Mouse (Mus musculus) limb, embryonic 10.5 days (tissue): ENCODE measurements around the gene Unc5a. TPM values are rescaled to one million over a fixed set of nuclear protein-coding genes. Genes with fewer than 3 reads are reported as not detected.

Source experiments
- DNase-seq: peaks from one replicate; pipeline ENCODE4 v3.0.0-alpha.2; 2017; ENCODE audit warnings: low spot score
- H3K27ac ChIP-seq: fragments of 300-500 bp; sonication (generic); 2 replicates; pipeline ENCODE4 v1.5.1; 2016; ENCODE audit warnings: mild to moderate bottlenecking
- H3K27me3 ChIP-seq: fragments of 300-500 bp; sonication (generic); 2 replicates; pipeline ENCODE4 v1.6.1; 2016; ENCODE audit warnings: low read depth, mild to moderate bottlenecking; ENCODE audit not compliant: poor library complexity, severe bottlenecking
- H3K36me3 ChIP-seq: fragments of 300-500 bp; sonication (generic); 2 replicates; pipeline ENCODE4 v1.6.1; 2016; ENCODE audit warnings: mild to moderate bottlenecking, moderate library complexity
- H3K4me1 ChIP-seq: fragments of 300-500 bp; sonication (generic); 2 replicates; pipeline ENCODE4 v1.6.1; 2016
- H3K4me3 ChIP-seq: fragments of 300-500 bp; sonication (generic); 2 replicates; pipeline ENCODE4 v1.5.1; 2016; ENCODE audit warnings: mild to moderate bottlenecking, moderate library complexity
- H3K9me3 ChIP-seq: fragments of 300-500 bp; sonication (generic); replicated peaks from 2 replicates; pipeline ENCODE4 v1.6.1; 2016; ENCODE audit warnings: mild to moderate bottlenecking
- WGBS: fragments of 180-500 bp; shearing (Covaris S2); methylation state at CpG from one replicate; pipeline ENCODE4 v1.1.7; 2016; 5-methylcytosine and 5-hydroxymethylcytosine counted together
- polyA plus RNA-seq: library from polyadenylated mRNA; unstranded; fragments of >200 nt; fragmentation: Nextera tagmentation; extraction: Ambion mirVana; gene quantifications from 2 replicates; pipeline ENCODE4 v1.2.1, GENCODE M21; 2016

Gene Unc5a
- polyA plus RNA-seq, 1 experiment from 2014 or later, result 1.3 TPM

DNA sequence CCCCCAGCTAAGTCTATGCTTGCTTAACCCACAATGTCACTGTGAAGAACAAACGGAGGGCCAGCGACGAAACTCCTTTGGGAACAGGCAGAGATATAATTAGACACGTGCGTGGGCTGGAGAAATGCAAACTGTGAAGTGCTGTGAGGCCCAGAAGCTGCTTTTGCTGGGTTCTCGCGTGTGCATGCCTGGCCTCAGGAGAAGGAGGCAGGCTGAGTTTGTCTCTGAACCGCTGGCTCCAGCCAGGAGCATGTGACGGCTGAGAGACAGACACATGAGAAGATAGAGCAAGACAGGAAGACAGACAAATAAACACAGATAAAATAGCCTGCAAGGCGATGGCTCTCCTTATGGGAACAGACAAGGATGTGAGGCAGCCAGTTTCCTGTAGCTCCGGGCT, 11.3 kb upstream of the Unc5a start:
- WGBS, result 69% methylated on average over 11 of the region's 11 CpGs
- Histone ChIP-seq H3K27me3 (peaks cover 27% of the 10 kb centered on the region), H3K4me3 (no peak overlapping the region), H3K27ac (no peak overlapping the region), H3K4me1 (no peaks in the 10 kb centered on the region), H3K36me3 (no peaks in the 10 kb centered on the region), H3K9me3 (no peaks in the 10 kb centered on the region)
- DNase-seq, result no peak

DNA sequence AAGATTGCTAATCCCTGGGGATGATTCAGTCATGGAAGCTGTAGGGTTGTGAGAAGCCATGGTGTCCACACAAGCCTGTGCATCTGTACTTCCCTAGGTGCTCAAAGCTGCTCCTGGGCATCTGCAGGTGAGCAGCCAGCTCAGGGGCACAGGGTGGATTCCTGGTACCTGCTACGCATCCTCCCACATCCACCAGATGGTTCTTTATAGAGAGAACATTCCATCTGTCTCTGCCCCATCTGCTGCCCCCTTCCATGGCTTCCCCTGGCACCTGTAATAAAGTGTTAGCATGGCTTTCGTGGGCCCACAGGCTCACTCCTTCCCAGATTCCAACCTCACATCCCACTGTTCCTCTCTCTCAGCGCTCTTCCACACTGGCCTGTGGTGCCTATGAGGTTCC, 10.7 kb upstream of the Unc5a start:
- H3K27ac ChIP-seq, result no peak overlapping the region
- peaks cover 30% of the 10 kb centered on the region for H3K27me3 ChIP-seq
- H3K36me3 ChIP-seq, result no peaks in the 10 kb centered on the region
- H3K4me1 ChIP-seq, result no peaks in the 10 kb centered on the region
- WGBS, result 82% methylated on average over 3 of the region's 3 CpGs
- DNase-seq, result no peak
- no peak overlapping the region for H3K4me3 ChIP-seq
- no peaks in the 10 kb centered on the region for H3K9me3 ChIP-seq

DNA sequence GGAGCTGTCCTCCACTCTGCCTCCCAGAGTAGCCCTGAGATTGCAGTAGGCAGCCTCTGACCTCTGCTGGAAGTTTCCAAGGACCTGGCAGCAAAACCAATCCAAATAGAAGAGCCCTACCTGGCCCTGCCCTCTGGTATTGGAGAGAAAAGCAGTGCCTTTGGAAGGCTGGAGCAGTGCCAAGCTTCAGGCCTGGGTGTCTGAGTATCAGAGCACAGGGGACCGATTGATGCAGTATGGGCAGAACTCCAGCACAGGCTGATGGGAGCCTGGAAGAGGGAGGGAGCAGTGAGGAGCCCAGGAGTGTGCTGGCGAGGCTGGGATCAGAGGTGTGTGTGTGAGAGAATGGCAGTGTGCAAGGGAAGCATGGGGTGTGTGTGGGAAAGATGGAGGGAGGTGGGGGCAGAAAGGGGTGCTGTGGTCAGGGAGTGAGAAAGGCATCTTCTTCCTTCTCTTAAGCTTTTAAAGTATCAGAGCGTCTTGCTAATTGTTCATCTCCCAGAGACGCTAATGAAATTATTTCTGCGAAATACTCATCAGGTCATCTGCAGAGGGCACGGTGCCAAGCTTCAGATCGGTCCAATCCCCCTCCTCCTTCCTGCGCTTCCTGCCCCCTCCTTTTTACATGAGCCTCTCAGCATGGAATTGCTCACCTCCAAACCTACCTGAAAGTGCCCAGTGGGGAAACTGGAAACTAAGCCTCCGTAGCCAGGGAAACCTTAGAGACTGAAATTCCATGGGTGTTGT, 4.6 kb upstream of the Unc5a start:
- no peak for DNase-seq
- no peak overlapping the region for H3K27ac ChIP-seq
- WGBS, result 50% methylated on average over 9 of the region's 9 CpGs

DNA sequence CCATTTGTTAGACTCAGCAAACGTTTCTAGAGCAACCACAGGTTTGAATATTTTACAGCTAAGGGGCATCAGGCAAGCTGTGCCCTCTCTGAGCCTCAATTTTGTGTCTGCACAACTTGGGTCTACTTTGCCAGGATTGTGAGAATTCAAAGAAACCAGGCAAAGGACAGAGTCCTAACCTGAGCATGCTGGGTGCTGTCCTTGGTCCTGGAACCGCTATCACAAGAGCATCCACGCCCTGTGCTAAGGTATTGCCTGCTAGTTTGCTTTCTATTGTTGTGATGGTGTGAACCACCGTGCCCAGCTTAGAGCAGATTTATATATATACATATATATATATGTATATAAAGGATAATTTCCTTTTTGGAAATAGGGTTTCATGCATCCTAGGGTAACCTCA, 3.9 kb upstream of the Unc5a start:
- WGBS, result 9% methylated on average over 4 of the region's 4 CpGs
- peaks cover 21% of the 10 kb centered on the region for H3K4me1 ChIP-seq

More for the DNA sequence above, 4.6 kb upstream of the Unc5a start:
- peaks cover 79% of the 10 kb centered on the region for H3K27me3 ChIP-seq
- no peaks in the 10 kb centered on the region for H3K36me3 ChIP-seq
- peaks cover 13% of the 10 kb centered on the region for H3K4me1 ChIP-seq
- H3K9me3 ChIP-seq, result no peaks in the 10 kb centered on the region
- H3K4me3 ChIP-seq, result no peak overlapping the region

DNA sequence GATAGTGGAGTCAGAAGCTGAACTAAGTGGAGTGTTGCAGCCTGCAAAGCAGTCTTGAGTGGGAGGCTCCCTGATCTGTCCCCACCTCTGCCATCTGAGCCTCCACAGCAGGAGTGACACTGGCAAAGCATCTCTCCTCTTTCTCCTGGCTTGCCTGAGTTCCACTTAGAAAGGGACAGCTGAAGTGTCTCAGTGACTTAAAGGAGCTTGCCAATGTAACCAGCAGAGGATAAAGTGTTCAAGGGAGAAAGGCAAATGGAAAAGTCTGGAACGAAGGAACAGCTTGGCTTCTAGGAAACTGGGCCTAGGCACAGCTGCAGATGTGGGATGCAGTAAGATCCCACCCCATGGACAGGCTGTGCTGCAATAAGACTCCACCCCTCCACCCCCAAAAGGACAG, 2.8 kb upstream of the Unc5a start:
- no peak overlapping the region for H3K27ac ChIP-seq
- WGBS, result 79% methylated on average over 1 of the region's 1 CpGs
- no peaks in the 10 kb centered on the region for H3K36me3 ChIP-seq
- no peak overlapping the region for H3K4me3 ChIP-seq
- H3K9me3 ChIP-seq, result no peaks in the 10 kb centered on the region
- no peak for DNase-seq
- peaks cover 85% of the 10 kb centered on the region for H3K27me3 ChIP-seq
- peaks cover 26% of the 10 kb centered on the region for H3K4me1 ChIP-seq

More for the DNA sequence above, 3.9 kb upstream of the Unc5a start:
- no peaks in the 10 kb centered on the region for H3K9me3 ChIP-seq
- H3K27ac ChIP-seq, result no peak overlapping the region
- H3K27me3 ChIP-seq, result peaks cover 80% of the 10 kb centered on the region
- H3K36me3 ChIP-seq, result no peaks in the 10 kb centered on the region
- H3K4me3 ChIP-seq, result no peak overlapping the region
- DNase-seq, result peak; percentile 80

DNA sequence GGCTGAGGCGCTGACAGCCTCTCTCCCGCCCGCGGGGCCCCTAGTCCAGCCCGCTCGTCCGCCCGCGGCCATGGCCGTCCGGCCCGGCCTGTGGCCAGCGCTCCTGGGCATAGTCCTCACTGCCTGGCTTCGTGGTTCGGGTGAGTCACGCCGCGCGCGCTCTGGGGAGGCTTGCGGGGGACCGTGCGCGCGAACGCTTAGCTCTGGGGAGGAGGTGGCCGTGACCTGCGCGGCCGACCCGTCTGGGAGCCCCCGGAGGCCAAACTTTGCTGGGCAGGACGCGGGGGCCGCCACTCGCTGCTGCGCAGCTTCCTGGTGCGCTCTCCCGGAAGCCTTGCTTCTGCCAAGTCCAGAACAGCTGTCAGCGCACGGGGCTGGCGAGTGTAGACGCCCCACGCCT, 381 bp downstream of the Unc5a start:
- Histone ChIP-seq H3K27me3 (peaks cover 99% of the 10 kb centered on the region), H3K36me3 (no peaks in the 10 kb centered on the region), H3K9me3 (no peaks in the 10 kb centered on the region), H3K27ac (peak overlapping the region; percentile 59), H3K4me3 (peak overlapping the region; percentile 71), H3K4me1 (peaks cover 26% of the 10 kb centered on the region)
- 2% methylated on average over 44 of the region's 44 CpGs for WGBS
- peak; percentile 73 for DNase-seq

DNA sequence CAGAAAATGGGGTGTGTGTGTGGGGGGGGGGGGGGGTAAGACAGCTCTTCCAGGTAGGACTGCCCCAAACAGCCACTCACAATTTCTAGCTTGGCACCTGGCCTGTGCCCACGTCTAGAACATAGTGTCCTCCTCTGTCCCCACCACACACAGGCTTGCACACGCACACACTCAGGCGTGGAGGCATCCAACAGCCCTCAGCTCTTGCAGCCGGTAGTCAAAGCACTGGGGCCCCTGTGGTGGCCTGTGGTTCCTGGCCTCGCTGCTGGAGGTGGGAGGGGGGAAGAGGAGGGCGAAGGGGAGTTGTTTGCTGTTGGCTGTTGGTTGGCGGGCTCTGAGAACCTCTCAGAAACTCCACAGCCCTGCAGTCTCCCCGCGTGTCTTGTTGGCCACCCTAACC, 920 bp downstream of the Unc5a start:
- Histone ChIP-seq H3K27ac (no peak overlapping the region), H3K4me3 (peak overlapping the region; percentile 71), H3K36me3 (no peaks in the 10 kb centered on the region), H3K27me3 (peaks cover 99% of the 10 kb centered on the region), H3K4me1 (peaks cover 26% of the 10 kb centered on the region), H3K9me3 (no peaks in the 10 kb centered on the region)
- no peak for DNase-seq
- 2% methylated on average over 9 of the region's 9 CpGs for WGBS

DNA sequence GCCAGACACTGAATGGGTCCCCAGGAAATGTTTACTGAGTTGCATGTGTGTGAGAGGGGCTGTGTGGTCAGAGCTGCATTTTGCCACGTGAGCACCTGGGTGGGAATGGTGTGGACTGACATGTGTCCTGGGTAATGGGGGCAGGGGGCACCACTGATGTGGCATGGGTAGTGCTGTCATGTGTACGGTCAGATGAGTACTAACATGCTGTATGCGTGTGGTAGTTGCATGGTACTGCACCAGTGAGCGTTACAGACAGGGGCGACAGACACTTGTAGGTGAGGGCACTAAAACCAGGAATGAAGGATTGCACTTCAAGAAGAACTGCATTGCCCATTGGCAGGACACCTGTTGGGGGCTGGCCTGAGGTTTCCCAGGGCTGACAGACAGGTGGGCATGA, 2.0 kb downstream of the Unc5a start:
- 57% methylated on average over 5 of the region's 5 CpGs for WGBS
- no peak overlapping the region for H3K4me3 ChIP-seq
- peaks cover 35% of the 10 kb centered on the region for H3K4me1 ChIP-seq
- no peaks in the 10 kb centered on the region for H3K36me3 ChIP-seq
- H3K27ac ChIP-seq, result no peak overlapping the region
- no peaks in the 10 kb centered on the region for H3K9me3 ChIP-seq
- no peak for DNase-seq
- peaks cover 100% of the 10 kb centered on the region for H3K27me3 ChIP-seq

DNA sequence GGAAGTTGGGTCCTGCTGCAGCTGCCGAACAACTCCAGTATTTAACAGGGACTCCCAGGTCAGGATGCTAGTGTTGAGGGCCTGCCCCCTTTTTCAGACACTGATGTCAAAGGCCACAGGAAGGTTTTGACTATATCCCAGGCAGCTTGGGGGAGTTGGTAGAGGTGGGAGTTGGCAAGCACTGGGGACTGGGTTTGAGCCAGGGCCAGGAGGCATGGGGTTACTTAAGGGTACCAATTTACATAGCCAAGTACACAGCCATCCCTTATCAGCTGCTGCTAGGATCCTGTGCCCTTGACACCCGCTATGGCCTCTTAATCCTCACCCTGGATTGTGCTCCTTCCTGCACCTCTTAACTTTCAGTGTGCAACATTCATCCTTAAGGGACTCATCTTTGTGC, 5.5 kb downstream of the Unc5a start:
- Histone ChIP-seq H3K9me3 (no peaks in the 10 kb centered on the region), H3K36me3 (no peaks in the 10 kb centered on the region), H3K27ac (no peak overlapping the region), H3K27me3 (peaks cover 97% of the 10 kb centered on the region), H3K4me3 (no peak overlapping the region), H3K4me1 (peaks cover 43% of the 10 kb centered on the region)
- 58% methylated on average over 2 of the region's 2 CpGs for WGBS
- no peak for DNase-seq

DNA sequence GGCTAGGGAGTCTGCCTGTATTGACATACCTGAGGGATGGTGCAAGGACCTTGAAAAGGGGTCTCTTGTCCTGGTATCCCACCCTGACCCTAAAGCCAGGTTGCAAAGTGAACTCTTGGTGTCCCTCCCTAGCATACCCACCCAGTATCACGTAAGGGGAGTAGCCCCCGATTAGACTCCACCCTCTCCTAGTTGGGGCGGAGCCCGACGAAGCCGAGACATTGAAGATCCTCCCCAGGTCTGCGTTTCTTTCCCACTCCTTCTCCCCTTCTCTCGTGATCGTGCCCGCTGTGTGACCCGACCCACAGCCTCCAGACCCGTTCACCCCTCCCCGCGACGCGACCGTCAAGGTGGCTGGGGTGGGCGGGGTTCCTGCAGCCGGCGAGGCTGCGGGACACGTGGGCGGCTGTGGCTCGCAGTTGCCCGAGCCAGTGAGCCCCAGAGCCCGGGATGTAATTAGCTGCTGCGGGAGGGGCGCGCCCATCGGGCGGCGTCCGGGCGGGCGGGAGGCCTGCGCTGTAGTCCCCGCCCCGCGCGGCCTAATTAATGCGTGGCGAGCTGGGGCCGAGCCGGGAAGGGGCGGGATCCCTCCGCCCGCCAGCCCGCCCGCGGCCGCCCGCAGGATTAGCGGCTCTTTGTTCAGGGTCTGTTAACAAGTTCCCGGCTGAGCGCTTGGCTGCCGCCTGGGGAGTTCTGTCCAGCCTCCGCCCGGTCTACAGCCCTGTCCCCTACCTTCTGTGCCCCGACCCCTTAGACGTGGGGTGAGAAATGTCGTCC, 6.7 kb downstream of the Unc5a start:
- peak overlapping the region; percentile 86 for H3K27ac ChIP-seq

DNA sequence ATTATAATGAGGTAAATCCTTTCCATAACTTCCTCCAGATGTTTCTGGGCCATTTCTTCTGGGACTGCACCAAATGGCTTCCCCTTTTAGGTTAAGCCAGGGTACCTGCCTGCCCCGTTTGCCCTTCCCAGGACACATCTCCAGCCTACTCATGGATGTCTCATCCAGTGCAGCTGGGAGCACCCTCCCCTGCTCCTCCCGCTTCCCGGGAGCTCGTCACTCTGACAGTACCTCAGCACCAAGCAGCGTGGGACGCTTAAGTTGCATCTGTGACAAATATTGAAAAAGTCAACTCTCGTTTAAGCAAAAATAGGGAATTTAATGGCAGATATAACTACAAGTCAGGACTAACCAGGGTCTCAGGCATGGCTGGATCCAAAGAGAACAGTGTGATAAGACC, 8.1 kb downstream of the Unc5a start:
- Histone ChIP-seq H3K36me3 (no peaks in the 10 kb centered on the region), H3K27me3 (peaks cover 79% of the 10 kb centered on the region), H3K9me3 (no peaks in the 10 kb centered on the region), H3K4me1 (peaks cover 36% of the 10 kb centered on the region), H3K27ac (no peak overlapping the region), H3K4me3 (no peak overlapping the region)
- 56% methylated on average over 7 of the region's 7 CpGs for WGBS
- no peak for DNase-seq

More for the DNA sequence above, 6.7 kb downstream of the Unc5a start:
- H3K4me3 ChIP-seq, result peak overlapping the region; percentile 67
- no peaks in the 10 kb centered on the region for H3K9me3 ChIP-seq
- DNase-seq, result peak; percentile 77
- WGBS, result under 1% methylated on average over 60 of the region's 61 CpGs
- peaks cover 89% of the 10 kb centered on the region for H3K27me3 ChIP-seq
- H3K36me3 ChIP-seq, result no peaks in the 10 kb centered on the region
- peaks cover 36% of the 10 kb centered on the region for H3K4me1 ChIP-seq

DNA sequence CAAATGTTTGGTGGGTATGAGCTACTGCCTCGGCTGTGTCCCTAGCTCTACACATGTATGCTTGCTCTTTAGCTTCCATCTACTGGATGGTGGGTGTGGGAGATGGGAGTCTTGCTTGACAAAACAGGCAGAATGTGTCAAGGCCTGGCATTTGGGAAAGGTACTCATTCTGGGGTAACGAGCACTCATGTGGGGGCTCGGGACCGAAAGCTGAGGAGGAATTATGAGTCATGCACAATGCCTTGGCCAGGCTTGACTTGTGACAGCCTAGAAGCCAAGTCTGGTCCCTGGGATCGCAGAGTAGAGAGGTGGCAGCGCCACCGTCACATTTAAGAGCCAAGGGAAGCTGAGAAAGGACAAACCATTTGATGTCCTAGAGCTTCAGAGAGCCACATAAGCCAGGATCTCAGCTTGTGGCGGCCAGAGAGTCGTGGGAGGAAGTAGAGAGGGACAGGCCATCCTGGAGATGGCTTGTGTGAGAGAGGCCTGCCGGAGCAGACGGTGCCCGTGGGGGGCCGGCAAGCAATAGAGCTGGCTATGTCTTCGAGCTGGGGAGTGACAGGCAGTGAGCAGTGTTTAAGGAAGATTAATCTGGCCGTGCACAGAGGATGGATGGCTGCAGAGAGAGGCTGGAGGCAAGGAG, 10.0 kb downstream of the Unc5a start:
- DNase-seq, result no peak
- Histone ChIP-seq H3K36me3 (no peaks in the 10 kb centered on the region), H3K27ac (no peak overlapping the region; the same call in 1 of the 2 replicates), H3K27me3 (peaks cover 60% of the 10 kb centered on the region), H3K4me1 (peaks cover 51% of the 10 kb centered on the region), H3K4me3 (no peak overlapping the region), H3K9me3 (no peaks in the 10 kb centered on the region)
- 59% methylated on average over 15 of the region's 15 CpGs for WGBS

DNA sequence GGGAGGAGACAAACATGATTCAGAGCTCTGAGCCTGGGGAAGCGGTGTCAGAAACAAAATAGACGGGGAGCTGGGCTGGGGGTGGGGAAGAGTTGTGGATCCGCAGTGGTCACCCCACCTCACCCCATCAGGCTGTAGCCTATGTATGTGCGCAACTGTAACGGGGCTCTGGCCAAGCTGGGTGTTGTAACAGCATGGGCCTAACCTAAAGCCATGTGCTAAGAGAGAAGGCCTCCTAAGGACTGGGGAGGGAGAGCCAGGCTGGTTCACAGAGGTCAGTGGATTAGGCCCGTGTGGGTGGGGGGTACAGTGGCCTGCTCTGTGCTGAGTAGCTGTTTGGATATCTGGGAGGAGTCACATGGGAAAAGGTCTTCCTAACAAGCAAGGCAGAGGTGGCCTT, 10.6 kb downstream of the Unc5a start:
- Histone ChIP-seq H3K36me3 (no peaks in the 10 kb centered on the region), H3K4me1 (peaks cover 56% of the 10 kb centered on the region), H3K27me3 (peaks cover 53% of the 10 kb centered on the region), H3K9me3 (no peaks in the 10 kb centered on the region), H3K4me3 (no peak overlapping the region), H3K27ac (no peak overlapping the region; the same call in 1 of the 2 replicates)
- DNase-seq, result no peak
- WGBS, result 56% methylated on average over 6 of the region's 6 CpGs
